Mouse (Mus musculus) lung, postnatal 25 days (tissue): Measurements from ENCODE around the gene Tex30.
A peak's percentile ranks its signal among the peaks of the same experiment; 100 is the strongest.
"Not testable (repeated sequence)": the region's sequence is repeated elsewhere in the genome, so short reads cannot be mapped to it uniquely, and the experiment has no call there.

Experiments
- DNase-seq: peaks from one replicate; pipeline ENCODE4 v3.0.0; 2022; ENCODE audit warnings: low spot score

The Tex30 gene

DNA sequence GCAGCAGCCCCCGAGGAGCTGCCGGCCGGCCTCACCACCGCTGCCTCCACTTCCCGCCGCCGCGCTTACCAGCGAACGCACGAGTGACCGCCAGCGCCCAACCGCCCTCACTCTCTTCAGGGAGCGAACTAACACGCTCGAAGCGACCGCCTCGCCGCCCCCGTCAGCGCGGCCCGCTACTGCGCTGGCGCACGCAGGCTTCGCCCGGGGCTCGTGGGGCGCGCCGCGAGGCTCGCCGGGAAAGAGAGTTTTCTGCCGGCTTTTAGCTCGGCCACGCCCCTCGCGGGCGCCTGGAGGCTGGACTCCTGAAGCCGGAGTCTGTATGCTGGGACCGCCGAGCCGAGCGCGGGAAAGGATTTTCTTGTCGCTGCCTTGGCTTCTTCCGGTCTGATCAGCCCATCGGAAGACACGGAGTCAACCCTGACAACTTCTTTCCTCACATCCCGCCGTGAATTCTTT lies at the start of gene Tex30:
Gene Tex30 (minus strand): TSS at position 183 of the 459 bp plus-strand sequence.
- DNase-seq, result peak; percentile 95

DNA sequence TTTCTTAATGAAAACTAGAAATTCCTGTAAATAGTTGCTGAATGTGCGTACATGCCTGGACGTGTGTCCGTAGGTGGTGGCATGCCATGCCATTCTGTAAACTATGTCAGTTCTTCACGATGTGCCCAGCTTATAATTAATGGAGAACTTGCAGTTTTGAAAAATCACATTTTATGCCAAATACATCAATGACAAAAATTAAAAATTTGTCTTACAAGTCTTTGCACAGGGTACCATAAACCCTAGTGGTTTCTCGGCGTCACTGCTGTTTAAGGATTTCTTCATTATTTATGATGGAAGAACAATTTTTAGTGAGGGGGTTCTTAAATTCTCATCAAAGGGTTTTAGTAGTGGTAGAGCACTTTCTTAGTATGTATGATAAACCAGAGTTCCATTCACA lies 46.5 kb upstream of the Tex30 start:
- DNase-seq, result no peak

GRCm38 (mm10) chr1:44147563-44148381 lies 45.5 kb upstream of the Tex30 start, which contains the start of gene Ercc5:
Gene Ercc5, plus strand, starts transcription at chr1:44147744.
- peak; percentile 94 for DNase-seq

- DNase-seq, result peak; percentile 18
Measured at GRCm38 (mm10) chr1:44142747-44143146, 40.5 kb upstream of the Tex30 start.

- no peak for DNase-seq
Measured at GRCm38 (mm10) chr1:44140232-44140631, 38.0 kb upstream of the Tex30 start.

- DNase-seq, result no peak
Measured at GRCm38 (mm10) chr1:44129929-44130581, 27.8 kb upstream of the Tex30 start.

- DNase-seq, result no peak
Measured at GRCm38 (mm10) chr1:44125590-44125989, 23.3 kb upstream of the Tex30 start.

DNA sequence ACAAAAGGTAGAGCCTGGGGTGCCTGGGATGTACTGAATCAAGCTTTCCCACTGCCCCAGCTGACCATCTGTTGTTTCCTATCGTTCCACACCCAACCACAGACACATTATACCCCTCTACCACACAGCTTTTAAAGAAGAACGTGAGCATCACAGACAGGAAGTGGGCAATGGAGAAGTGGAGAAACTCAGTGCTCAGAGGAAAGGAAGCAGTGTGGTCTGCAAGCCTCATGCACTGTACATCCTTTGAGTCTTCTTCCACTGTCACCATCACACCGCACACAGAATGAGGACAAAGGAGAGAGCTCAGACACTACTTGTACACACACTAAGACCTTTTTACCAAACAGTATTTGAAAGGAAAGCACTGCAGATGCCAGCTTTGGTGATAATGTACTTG lies 20.0 kb upstream of the Tex30 start:
- DNase-seq, result no peak

- no peak for DNase-seq
Measured at GRCm38 (mm10) chr1:44120074-44120406, 17.8 kb upstream of the Tex30 start.

DNA sequence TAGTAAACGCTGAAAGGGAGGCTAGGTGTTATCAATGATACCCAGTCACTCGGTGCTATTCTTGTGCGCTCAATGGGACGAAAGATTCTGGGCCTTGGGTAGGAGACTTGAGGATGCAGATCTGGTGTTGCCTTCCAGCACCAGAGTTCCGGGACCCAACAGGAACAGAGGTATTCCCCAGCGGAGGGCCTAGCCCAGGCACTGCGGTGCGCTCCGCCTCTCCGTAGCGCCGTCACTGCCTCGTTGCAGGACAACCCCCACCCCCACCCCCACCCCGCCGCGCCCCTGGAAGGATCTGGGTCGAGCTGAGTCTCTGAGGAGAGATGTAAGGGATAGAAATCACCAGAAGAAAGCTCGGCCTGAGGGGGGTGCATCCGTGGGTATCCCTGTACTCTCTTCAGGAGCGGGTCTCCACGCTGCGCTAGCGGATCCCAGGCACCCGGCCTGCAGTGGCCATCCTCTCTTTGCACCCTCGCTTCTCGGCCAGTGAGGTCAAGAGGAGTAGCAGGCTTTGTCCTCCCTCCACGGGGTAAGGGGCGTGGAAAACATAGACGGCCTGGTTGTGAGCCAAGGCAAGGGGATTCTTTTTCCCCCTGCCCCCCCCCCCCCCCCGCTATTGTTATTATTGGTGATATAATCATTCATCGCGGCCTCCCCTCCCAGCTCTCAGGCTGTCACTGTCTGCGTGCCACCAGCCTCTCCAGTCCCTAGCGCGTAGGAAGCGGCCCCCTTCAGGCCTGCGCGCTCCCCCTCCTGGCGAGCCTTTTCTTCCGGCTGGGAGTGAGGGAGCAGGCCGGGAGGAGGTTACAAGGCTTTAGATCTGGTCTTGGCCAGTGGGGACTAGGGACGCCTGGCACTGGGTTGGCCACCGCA lies 17.2 kb upstream of the Tex30 start:
- peak; percentile 81 for DNase-seq

GRCm38 (mm10) chr1:44118239-44119054 lies 16.2 kb upstream of the Tex30 start, which contains the start of the genes Kdelc1 and Bivm:
Gene Kdelc1, minus strand, starts transcription at chr1:44118808.
Gene Bivm, plus strand, starts transcription at chr1:44118957.
- DNase-seq, result peak; percentile 95

GRCm38 (mm10) chr1:44117571-44117970 lies 15.3 kb upstream of the Tex30 start:
- DNase-seq, result no peak

- DNase-seq, result no peak
Measured at GRCm38 (mm10) chr1:44102939-44103338, 698 bp upstream of the Tex30 start.

- peak; percentile 8 for DNase-seq
Measured at GRCm38 (mm10) chr1:44101448-44102225, 604 bp downstream of the Tex30 start.

- peak; percentile 50 for DNase-seq
Measured at GRCm38 (mm10) chr1:44064625-44065024, 37.6 kb downstream of the Tex30 start.

GRCm38 (mm10) chr1:44063439-44063838 lies 38.8 kb downstream of the Tex30 start:
- no peak for DNase-seq

DNA sequence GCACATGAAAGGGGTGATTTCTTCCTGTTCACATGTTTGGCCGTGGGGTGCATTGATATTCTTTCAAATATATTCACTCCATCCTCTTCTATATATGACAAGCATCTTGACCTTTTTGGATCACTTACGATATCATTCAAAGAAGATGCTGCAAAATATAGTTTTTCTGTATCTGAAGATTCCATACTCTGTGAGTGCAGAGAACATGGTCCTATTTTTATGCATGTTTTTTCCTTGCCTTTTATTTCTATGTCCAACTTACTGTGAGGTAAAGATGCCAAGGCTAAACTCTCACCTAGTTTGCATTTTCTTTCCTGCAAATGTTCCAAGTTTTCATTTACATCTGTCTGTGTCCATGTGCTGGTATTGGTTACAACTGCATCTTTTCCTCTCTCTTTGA lies 40.4 kb downstream of the Tex30 start, which contains the start of gene Gm8251:
Gene Gm8251 (minus strand): TSS at position 101 of the 400 bp plus-strand sequence.
- DNase-seq, result no peak

DNA sequence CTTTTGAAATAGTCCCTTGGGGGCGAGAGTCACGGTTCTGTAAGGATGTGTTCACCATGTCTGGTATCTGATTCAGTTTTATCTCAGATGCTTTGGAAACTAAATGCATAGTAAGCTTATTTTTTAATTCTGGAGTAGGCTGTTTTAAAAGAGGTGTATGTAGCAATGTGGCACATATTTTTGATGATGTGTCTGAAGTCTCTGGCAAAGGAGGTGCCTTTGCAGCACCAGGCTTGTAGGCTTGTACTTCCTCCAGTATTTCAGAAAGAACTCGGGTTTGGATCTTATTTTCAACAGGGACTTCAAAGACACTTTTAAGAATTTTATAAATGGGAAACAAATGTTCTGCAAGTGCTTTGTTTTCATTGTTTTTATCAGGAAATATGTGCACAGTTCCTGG lies 44.4 kb downstream of the Tex30 start:
- DNase-seq, result no peak

GRCm38 (mm10) chr1:44046556-44046955 lies 55.7 kb downstream of the Tex30 start:
- DNase-seq, result no peak

GRCm38 (mm10) chr1:44045689-44046088 lies 56.6 kb downstream of the Tex30 start:
- not testable (repeated sequence) for DNase-seq

DNA sequence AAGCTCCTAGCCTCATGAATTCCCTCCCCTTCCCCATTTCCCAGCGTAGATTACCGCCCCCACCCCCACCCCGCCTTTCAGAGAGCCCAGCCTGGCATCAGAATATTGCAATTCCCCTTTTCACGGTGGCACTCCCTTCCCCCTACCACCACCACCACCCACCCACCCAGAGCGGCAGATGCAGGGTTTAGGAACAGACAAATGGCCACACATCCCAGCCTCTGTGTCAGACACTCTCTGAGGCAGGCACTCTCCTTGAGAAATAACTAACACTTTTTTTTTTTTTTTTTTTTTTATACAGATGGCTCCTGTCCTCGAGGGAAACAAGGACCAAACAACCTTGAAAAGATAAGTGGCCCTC lies 59.7 kb downstream of the Tex30 start:
- DNase-seq, result no peak
